Mouse (Mus musculus): ENCODE measurements around the gene Ikzf2. TPM values are rescaled to one million over a fixed set of nuclear protein-coding genes. Genes with fewer than 3 reads are reported as not detected.

Gene Ikzf2
- polyA plus RNA-seq, 1 experiment, result 0.18 TPM

- no peak overlapping the region for H3ac ChIP-seq (ENCODE audit: control insufficient read depth, insufficient read length, low read depth)
- no peaks in the 10 kb centered on the region for H3K79me3 ChIP-seq (ENCODE audit: low read depth)
- no peak overlapping the region for H3K4me3 ChIP-seq (ENCODE audit: insufficient read depth, poor library complexity, severe bottlenecking)
- H3K27me3 ChIP-seq (ENCODE audit: control insufficient read depth, insufficient read depth, insufficient read length), result no peaks in the 10 kb centered on the region
- H3K79me2 ChIP-seq (ENCODE audit: control insufficient read depth, insufficient read depth), result no peaks in the 10 kb centered on the region
- no peaks in the 10 kb centered on the region for H3K36me3 ChIP-seq (ENCODE audit: control insufficient read depth, insufficient read depth)
- no peak for TF ChIP-seq MYOG (IDR thresholded peaks at IDR 0.05; ENCODE audit: control insufficient read depth, extremely low read depth, insufficient read length)
- no peak for TF ChIP-seq FOSL1 (IDR thresholded peaks at IDR 0.05; ENCODE audit: insufficient read depth, low read length, poor library complexity, severe bottlenecking)
- TF ChIP-seq MAX (IDR thresholded peaks at IDR 0.05), result no peak
- peak; percentile 40 for TF ChIP-seq MYOD1 (IDR thresholded peaks at IDR 0.05; ENCODE audit: control insufficient read depth, insufficient read length, low read depth)
These were observed 179.5 kb downstream of the Ikzf2 start for GRCm38 (mm10) chr1:69507513-69507912.

- Histone ChIP-seq H3K27me3 (ENCODE audit: control insufficient read depth, insufficient read depth, insufficient read length) (no peaks in the 10 kb centered on the region), H3K36me3 (ENCODE audit: control insufficient read depth, insufficient read depth) (no peaks in the 10 kb centered on the region), H3K4me3 (ENCODE audit: insufficient read depth, poor library complexity, severe bottlenecking) (no peak overlapping the region), H3K79me2 (ENCODE audit: control insufficient read depth, insufficient read depth) (no peaks in the 10 kb centered on the region), H3ac (ENCODE audit: control insufficient read depth, insufficient read length, low read depth) (no peak overlapping the region), H3K79me3 (ENCODE audit: low read depth) (no peaks in the 10 kb centered on the region)
- TF ChIP-seq USF1 (IDR thresholded peaks at IDR 0.05; ENCODE audit: low read depth) (no peak), MYOD1 (IDR thresholded peaks at IDR 0.05; ENCODE audit: control insufficient read depth, insufficient read length, low read depth) (no peak), FOSL1 (IDR thresholded peaks at IDR 0.05; ENCODE audit: insufficient read depth, low read length, poor library complexity, severe bottlenecking) (no peak), CEBPB (IDR thresholded peaks at IDR 0.05; ENCODE audit: low read depth) (no peak), CTCF (IDR thresholded peaks at IDR 0.05; ENCODE audit: control insufficient read depth, insufficient read depth, insufficient read length) (no peak), MYOG (IDR thresholded peaks at IDR 0.05; ENCODE audit: control insufficient read depth, extremely low read depth, insufficient read length) (no peak)
These were observed 180.4 kb downstream of the Ikzf2 start for GRCm38 (mm10) chr1:69506615-69507159.

- no peaks in the 10 kb centered on the region for H3K27me3 ChIP-seq (ENCODE audit: control insufficient read depth, insufficient read depth, insufficient read length)
These were observed 181.0 kb downstream of the Ikzf2 start for GRCm38 (mm10) chr1:69506011-69506410.

GRCm38 (mm10) chr1:69500388-69500787, 186.7 kb downstream of the Ikzf2 start:
- no peaks in the 10 kb centered on the region for H3K27me3 ChIP-seq (ENCODE audit: control insufficient read depth, insufficient read depth, insufficient read length)
- H3K36me3 ChIP-seq (ENCODE audit: control insufficient read depth, insufficient read depth), result no peaks in the 10 kb centered on the region
- H3K4me3 ChIP-seq (ENCODE audit: insufficient read depth, poor library complexity, severe bottlenecking), result no peak overlapping the region
- H3ac ChIP-seq (ENCODE audit: control insufficient read depth, insufficient read length, low read depth), result no peak overlapping the region
- no peaks in the 10 kb centered on the region for H3K79me2 ChIP-seq (ENCODE audit: control insufficient read depth, insufficient read depth)
- no peaks in the 10 kb centered on the region for H3K79me3 ChIP-seq (ENCODE audit: low read depth)
- TF ChIP-seq MYOD1 (IDR thresholded peaks at IDR 0.05; ENCODE audit: control insufficient read depth, insufficient read length, low read depth), result no peak

More at GRCm38 (mm10) chr1:69506011-69506410, 181.0 kb downstream of the Ikzf2 start:
- Histone ChIP-seq H3K79me2 (ENCODE audit: control insufficient read depth, insufficient read depth) (no peaks in the 10 kb centered on the region), H3K36me3 (ENCODE audit: control insufficient read depth, insufficient read depth) (no peaks in the 10 kb centered on the region), H3K79me3 (ENCODE audit: low read depth) (no peaks in the 10 kb centered on the region), H3ac (ENCODE audit: control insufficient read depth, insufficient read length, low read depth) (no peak overlapping the region), H3K4me3 (ENCODE audit: insufficient read depth, poor library complexity, severe bottlenecking) (no peak overlapping the region)
- TF ChIP-seq MYOG (IDR thresholded peaks at IDR 0.05; ENCODE audit: control insufficient read depth, extremely low read depth, insufficient read length), result no peak
- no peak for TF ChIP-seq MYOD1 (IDR thresholded peaks at IDR 0.05; ENCODE audit: control insufficient read depth, insufficient read length, low read depth)
- TF ChIP-seq CEBPB (IDR thresholded peaks at IDR 0.05; ENCODE audit: low read depth), result no peak
- no peak for TF ChIP-seq USF1 (IDR thresholded peaks at IDR 0.05; ENCODE audit: low read depth)
- TF ChIP-seq CTCF (IDR thresholded peaks at IDR 0.05; ENCODE audit: control insufficient read depth, insufficient read depth, insufficient read length), result no peak
- no peak for TF ChIP-seq MAX (IDR thresholded peaks at IDR 0.05)
- no peak for TF ChIP-seq FOSL1 (IDR thresholded peaks at IDR 0.05; ENCODE audit: insufficient read depth, low read length, poor library complexity, severe bottlenecking)

GRCm38 (mm10) chr1:69499652-69500051, 187.4 kb downstream of the Ikzf2 start:
- no peaks in the 10 kb centered on the region for H3K27me3 ChIP-seq (ENCODE audit: control insufficient read depth, insufficient read depth, insufficient read length)
- TF ChIP-seq MYOG (IDR thresholded peaks at IDR 0.05; ENCODE audit: control insufficient read depth, extremely low read depth, insufficient read length), result no peak
- TF ChIP-seq CEBPB (IDR thresholded peaks at IDR 0.05; ENCODE audit: low read depth), result no peak
- no peaks in the 10 kb centered on the region for H3K79me2 ChIP-seq (ENCODE audit: control insufficient read depth, insufficient read depth)

GRCm38 (mm10) chr1:69498862-69499306, 188.2 kb downstream of the Ikzf2 start:
- TF ChIP-seq MAX (IDR thresholded peaks at IDR 0.05), result no peak
- TF ChIP-seq CTCF (IDR thresholded peaks at IDR 0.05; ENCODE audit: control insufficient read depth, insufficient read depth, insufficient read length), result no peak
- no peak for TF ChIP-seq MYOG (IDR thresholded peaks at IDR 0.05; ENCODE audit: control insufficient read depth, extremely low read depth, insufficient read length)
- no peak for TF ChIP-seq FOSL1 (IDR thresholded peaks at IDR 0.05; ENCODE audit: insufficient read depth, low read length, poor library complexity, severe bottlenecking)
- no peak for TF ChIP-seq CEBPB (IDR thresholded peaks at IDR 0.05; ENCODE audit: low read depth)
- no peak for TF ChIP-seq USF1 (IDR thresholded peaks at IDR 0.05; ENCODE audit: low read depth)
- TF ChIP-seq MYOD1 (IDR thresholded peaks at IDR 0.05; ENCODE audit: control insufficient read depth, insufficient read length, low read depth), result no peak
- H3K79me3 ChIP-seq (ENCODE audit: low read depth), result no peaks in the 10 kb centered on the region
- no peak overlapping the region for H3ac ChIP-seq (ENCODE audit: control insufficient read depth, insufficient read length, low read depth)
- no peaks in the 10 kb centered on the region for H3K79me2 ChIP-seq (ENCODE audit: control insufficient read depth, insufficient read depth)
- H3K27me3 ChIP-seq (ENCODE audit: control insufficient read depth, insufficient read depth, insufficient read length), result no peaks in the 10 kb centered on the region
- no peak overlapping the region for H3K4me3 ChIP-seq (ENCODE audit: insufficient read depth, poor library complexity, severe bottlenecking)
- H3K36me3 ChIP-seq (ENCODE audit: control insufficient read depth, insufficient read depth), result no peaks in the 10 kb centered on the region

More at GRCm38 (mm10) chr1:69499652-69500051, 187.4 kb downstream of the Ikzf2 start:
- Histone ChIP-seq H3K36me3 (ENCODE audit: control insufficient read depth, insufficient read depth) (no peaks in the 10 kb centered on the region), H3K4me3 (ENCODE audit: insufficient read depth, poor library complexity, severe bottlenecking) (no peak overlapping the region), H3K79me3 (ENCODE audit: low read depth) (no peaks in the 10 kb centered on the region), H3ac (ENCODE audit: control insufficient read depth, insufficient read length, low read depth) (no peak overlapping the region)

All from C2C12 (cell line).